Mouse (Mus musculus) MEL (cell line): ENCODE results near the gene Qtrt1. TPM values are rescaled to one million over a fixed set of nuclear protein-coding genes. Genes with fewer than 3 reads are reported as not detected.

Source experiments
- DNase-seq: peaks from one replicate; pipeline ENCODE4 v3.0.0; 2011; ENCODE audit warnings: low read depth, low spot score
- H3K27ac ChIP-seq: 2 replicates; pipeline ENCODE4 v1.5.1; 2012; ENCODE audit warnings: low read depth, mild to moderate bottlenecking, control low read depth, low read length, moderate library complexity; ENCODE audit not compliant: control insufficient read depth
- H3K27me3 ChIP-seq, 2 experiments: fragments of 150-350 bp in 1 of 2; sonication (generic) in 1 of 2; 2 replicates each; pipeline ENCODE4 v1.6.1; 2012; ENCODE audit warnings: low read length in 2 of 2, mild to moderate bottlenecking in 2 of 2, improper control_type of control experiment in 1 of 2, moderate library complexity in 1 of 2; ENCODE audit not compliant: insufficient read depth in 2 of 2, control insufficient read depth in 1 of 2
- H3K36me3 ChIP-seq, 2 experiments: 2 replicates each; pipeline ENCODE4 v1.6.1; 2012 to 2014; ENCODE audit warnings: low read length in 2 of 2, improper control_type of control experiment in 1 of 2, inconsistent platforms in 1 of 2, mild to moderate bottlenecking in 1 of 2; ENCODE audit not compliant: insufficient read depth in 2 of 2, control insufficient read depth in 1 of 2
- H3K4me1 ChIP-seq, 2 experiments: fragments of 150-350 bp in 1 of 2; sonication (generic) in 1 of 2; 2 replicates each; pipeline ENCODE4 v1.6.1; 2012; ENCODE audit warnings: low read length in 2 of 2, improper control_type of control experiment in 1 of 2, mild to moderate bottlenecking in 1 of 2; ENCODE audit not compliant: insufficient read depth in 2 of 2, control insufficient read depth in 1 of 2
- H3K4me3 ChIP-seq, 2 experiments: fragments of 150-350 bp in 1 of 2; sonication (generic) in 1 of 2; 2 replicates each; pipeline ENCODE4 v1.5.1; 2012; ENCODE audit warnings: low read depth in 2 of 2, low read length in 2 of 2, mild to moderate bottlenecking in 2 of 2, moderate library complexity in 2 of 2, control low read depth in 1 of 2, improper control_type of control experiment in 1 of 2; ENCODE audit not compliant: control insufficient read depth in 1 of 2, insufficient read depth in 1 of 2
- H3K79me2 ChIP-seq: 2 replicates; pipeline ENCODE4 v1.6.1; 2012; ENCODE audit warnings: mild to moderate bottlenecking, low read length, moderate library complexity; ENCODE audit not compliant: control insufficient read depth, poor library complexity, insufficient read depth
- H3K9ac ChIP-seq: 2 replicates; pipeline ENCODE4 v1.6.1; 2012; ENCODE audit warnings: low read depth, mild to moderate bottlenecking, control low read depth, low read length, moderate library complexity; ENCODE audit not compliant: control insufficient read depth, poor library complexity, severe bottlenecking
- H3K9me3 ChIP-seq: fragments of 150-350 bp; sonication (generic); replicated peaks from 2 replicates; pipeline ENCODE4 v1.6.1; 2012; ENCODE audit warnings: mild to moderate bottlenecking, low read length, improper control_type of control experiment, moderate library complexity; ENCODE audit not compliant: insufficient read depth
- CHD1 ChIP-seq: IDR thresholded peaks from 2 replicates; pipeline ENCODE4 v1.6.1; 2012; ENCODE audit warnings: low read depth, mild to moderate bottlenecking, inconsistent platforms, low read length, improper control_type of control experiment
- CTCF ChIP-seq, 3 experiments: IDR thresholded peaks in 2 of 3; conservative IDR thresholded peaks in 1 of 3; 2 replicates each; pipeline ENCODE4 v1.5.1; 2011 to 2012; ENCODE audit warnings: low read length in 3 of 3, low read depth in 2 of 3, mild to moderate bottlenecking in 2 of 3, improper control_type of control experiment in 1 of 3, inconsistent platforms in 1 of 3, mixed read lengths in 1 of 3, moderate library complexity in 1 of 3; ENCODE audit not compliant: control insufficient read depth in 1 of 3, insufficient read depth in 1 of 3, poor library complexity in 1 of 3, severe bottlenecking in 1 of 3
- ELF1 ChIP-seq: IDR thresholded peaks from 2 replicates; pipeline ENCODE4 v1.6.1; 2014; ENCODE audit warnings: low read depth, mild to moderate bottlenecking, inconsistent platforms, low read length, improper control_type of control experiment, moderate library complexity
- EP300 ChIP-seq, 2 experiments: IDR thresholded peaks; 2 replicates each; pipeline ENCODE4 v1.6.1; 2011; ENCODE audit warnings: improper control_type of control experiment in 2 of 2, low read length in 2 of 2, low read depth in 1 of 2, mild to moderate bottlenecking in 1 of 2
- GATA1 ChIP-seq: IDR thresholded peaks from 2 replicates; pipeline ENCODE4 v1.6.1; 2011; ENCODE audit warnings: low read depth, low read length, improper control_type of control experiment
- HCFC1 ChIP-seq: IDR thresholded peaks from 2 replicates; pipeline ENCODE4 v1.6.1; 2012; ENCODE audit warnings: low read depth, mild to moderate bottlenecking, inconsistent platforms, low read length, improper control_type of control experiment, moderate library complexity
- JUND ChIP-seq: IDR thresholded peaks from 2 replicates; pipeline ENCODE4 v1.6.1; 2011; ENCODE audit warnings: low read depth, mild to moderate bottlenecking, improper control_type of control experiment, low read length
- MAFK ChIP-seq: IDR thresholded peaks from 2 replicates; pipeline ENCODE4 v1.6.1; 2011; ENCODE audit warnings: low read depth, mild to moderate bottlenecking, low read length, improper control_type of control experiment, borderline replicate concordance
- NELFE ChIP-seq: IDR thresholded peaks from 2 replicates; pipeline ENCODE4 v1.6.1; 2011; ENCODE audit warnings: low read depth, low read length, improper control_type of control experiment
- POLR2A ChIP-seq, 2 experiments: IDR thresholded peaks; 2 replicates each; pipeline ENCODE4 v1.6.1; 2011 to 2012; ENCODE audit warnings: low read length in 2 of 2, mild to moderate bottlenecking in 2 of 2, control low read depth in 1 of 2, improper control_type of control experiment in 1 of 2, low read depth in 1 of 2, moderate library complexity in 1 of 2; ENCODE audit not compliant: control insufficient read depth in 1 of 2, insufficient read depth in 1 of 2, poor library complexity in 1 of 2
- POLR2AphosphoS5 ChIP-seq: IDR thresholded peaks from 2 replicates; pipeline ENCODE4 v1.6.1; 2012; ENCODE audit warnings: low read depth, borderline replicate concordance, mild to moderate bottlenecking, inconsistent platforms, low read length, moderate library complexity, mixed read lengths
- RCOR1 ChIP-seq: IDR thresholded peaks from 2 replicates; pipeline ENCODE4 v1.6.1; 2012; ENCODE audit warnings: low read depth, mild to moderate bottlenecking, inconsistent platforms, low read length, improper control_type of control experiment
- TBP ChIP-seq: IDR thresholded peaks from 2 replicates; pipeline ENCODE4 v1.8.0; 2011; ENCODE audit warnings: low read depth, low read length, improper control_type of control experiment
- USF2 ChIP-seq, 2 experiments: IDR thresholded peaks; 2 replicates each; pipeline ENCODE4 v1.6.1; 2011 to 2012; ENCODE audit warnings: improper control_type of control experiment in 2 of 2, low read length in 2 of 2, borderline replicate concordance in 1 of 2, inconsistent platforms in 1 of 2, low read depth in 1 of 2, mild to moderate bottlenecking in 1 of 2; ENCODE audit not compliant: insufficient read depth in 1 of 2
- ZC3H11A ChIP-seq: IDR thresholded peaks from 2 replicates; pipeline ENCODE4 v1.6.1; 2012; ENCODE audit warnings: low read depth, mild to moderate bottlenecking, inconsistent platforms, low read length, improper control_type of control experiment
- polyA plus RNA-seq, 2 experiments: library from polyadenylated mRNA; stranded (reverse) in 1 of 2; unstranded in 1 of 2; fragments of >175 nt in 1 of 2; fragments of >200 nt in 1 of 2; gene quantifications; 2 replicates each; pipeline versions ENCODE4 v1.2.1 to v1.2.4; 2012; ENCODE audit warnings: low replicate concordance in 2 of 2, low read depth in 1 of 2; ENCODE audit not compliant: insufficient read length in 2 of 2, insufficient read depth in 1 of 2, missing spikeins in 1 of 2
- total RNA-seq: library from RNA; depleted of rRNA; stranded (reverse); fragments of 300-350 nt; gene quantifications from 2 replicates; pipeline ENCODE4 v1.2.3, GENCODE M21; 2012

Qtrt1 gene
- total and polyA plus RNA-seq, 3 experiments = 199 to 244 TPM; not detected in 1

GRCm38 (mm10) chr9:21409592-21410317 lies 1.9 kb upstream of the Qtrt1 start:
- Histone ChIP-seq H3K27ac (no peak overlapping the region), H3K9ac (no peak overlapping the region), H3K9me3 (no peaks in the 10 kb centered on the region), H3K79me2 (peaks cover 26% of the 10 kb centered on the region), H3K36me3 (peaks cover 18 to 24% of the 10 kb centered on the region in 2 experiments), H3K27me3 (no peaks in the 10 kb centered on the region), H3K4me1 (peaks cover 0 to 21% of the 10 kb centered on the region in 2 experiments; a peak in 2 of 4 replicates), H3K4me3 (no peak overlapping the region)
- peak; percentile 96 for DNase-seq
- TF ChIP-seq JUND (no peak), TBP (peak; percentile 88), POLR2A (IDR thresholded peaks at IDR 0.05; ENCODE audit: control insufficient read depth in 1 of 2, insufficient read depth in 1 of 2, low read depth in 1 of 2, low read length in 2 of 2, poor library complexity in 1 of 2) (peak in 1 of 2 experiments; percentile 24; a peak in 1 of 4 replicates), USF2 (IDR thresholded peaks at IDR 0.05; ENCODE audit: borderline replicate concordance in 1 of 2, insufficient read depth in 1 of 2, low read depth in 1 of 2, low read length in 2 of 2) (peak in 1 of 2 experiments; percentile 30; a peak in 1 of 4 replicates), CTCF (IDR thresholded peaks at IDR 0.05 in 2 of 3, conservative IDR thresholded peaks at IDR 0.05 in 1 of 3; ENCODE audit: control insufficient read depth in 1 of 3, insufficient read depth in 1 of 3, low read depth in 2 of 3, low read length in 3 of 3, poor library complexity in 1 of 3, severe bottlenecking in 1 of 3) (peak in 1 of 3 experiments; percentile 99; a peak in 2 of 6 replicates), GATA1 (peak; percentile 78), ELF1 (no peak), POLR2AphosphoS5 (peak; percentile 52; the same call in 1 of the 2 replicates)

DNA sequence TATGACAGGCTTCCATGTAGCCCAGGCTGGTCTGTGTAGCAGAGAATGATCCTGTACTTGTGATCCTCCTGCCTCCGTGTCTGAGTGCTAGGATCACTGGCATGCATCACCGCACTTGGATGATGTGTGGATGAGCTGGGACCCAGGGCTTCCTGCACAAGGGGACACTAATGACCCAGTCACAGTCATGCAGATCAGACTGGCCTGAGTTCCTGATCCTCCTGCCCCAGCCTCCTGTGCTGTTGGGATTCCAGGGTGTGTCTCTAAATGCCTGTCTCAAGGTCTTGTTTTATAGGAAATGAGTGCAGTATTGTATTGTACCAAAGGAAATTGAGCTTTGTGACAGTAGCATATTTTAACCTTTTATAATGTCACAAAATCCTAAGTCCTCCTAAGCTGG lies 6.2 kb downstream of the Qtrt1 start:
- Histone ChIP-seq H3K27me3 (no peaks in the 10 kb centered on the region), H3K79me2 (peaks cover 21% of the 10 kb centered on the region), H3K4me1 (peaks cover 0 to 25% of the 10 kb centered on the region in 2 experiments; a peak in 2 of 4 replicates), H3K9me3 (no peaks in the 10 kb centered on the region), H3K27ac (no peak overlapping the region), H3K9ac (no peak overlapping the region), H3K4me3 (no peak overlapping the region), H3K36me3 (peaks cover 26 to 27% of the 10 kb centered on the region in 2 experiments)
- no peak for TF ChIP-seq EP300 (IDR thresholded peaks at IDR 0.05; ENCODE audit: low read depth in 1 of 2, low read length in 2 of 2)
- no peak for TF ChIP-seq GATA1
- no peak for TF ChIP-seq MAFK
- TF ChIP-seq CHD1 = no peak
- TF ChIP-seq RCOR1 = no peak
- no peak for TF ChIP-seq ZC3H11A
- TF ChIP-seq NELFE = no peak
- no peak for TF ChIP-seq HCFC1
- no peak; a peak in 1 of 4 replicates for TF ChIP-seq POLR2A (IDR thresholded peaks at IDR 0.05; ENCODE audit: control insufficient read depth in 1 of 2, insufficient read depth in 1 of 2, low read depth in 1 of 2, low read length in 2 of 2, poor library complexity in 1 of 2)
- no peak for DNase-seq
